Mouse (Mus musculus) right cerebral cortex, postnatal 4 days (tissue): ENCODE measurements around the gene Metap2.

Experiments
- DNase-seq: peaks from one replicate; pipeline ENCODE4 v3.0.0-alpha.2; 2022

Metap2 gene

GRCm38 (mm10) chr10:93897043-93897646 lies at the start of gene Metap2:
TSS of gene Metap2 (minus strand) at chr10:93897093.
- DNase-seq: no peak

GRCm38 (mm10) chr10:93945843-93946499 lies 49.1 kb upstream of the Metap2 start:
- DNase-seq: no peak

- no peak for DNase-seq
Measured at GRCm38 (mm10) chr10:93945364-93945763, 48.5 kb upstream of the Metap2 start.

GRCm38 (mm10) chr10:93944241-93944640 lies 47.3 kb upstream of the Metap2 start:
- no peak for DNase-seq

GRCm38 (mm10) chr10:93940279-93940678 lies 43.4 kb upstream of the Metap2 start:
- DNase-seq: no peak

- DNase-seq: no peak
Measured at GRCm38 (mm10) chr10:93939676-93940075, 42.8 kb upstream of the Metap2 start.

GRCm38 (mm10) chr10:93938844-93939271 lies 42.0 kb upstream of the Metap2 start:
- no peak for DNase-seq

- DNase-seq: peak; percentile 13
Measured at GRCm38 (mm10) chr10:93933980-93934379, 37.1 kb upstream of the Metap2 start.

GRCm38 (mm10) chr10:93932861-93933260 lies 36.0 kb upstream of the Metap2 start:
- DNase-seq: no peak

GRCm38 (mm10) chr10:93932020-93932419 lies 35.1 kb upstream of the Metap2 start:
- DNase-seq: no peak

GRCm38 (mm10) chr10:93931431-93931830 lies 34.5 kb upstream of the Metap2 start:
- no peak for DNase-seq

- no peak for DNase-seq
Measured at GRCm38 (mm10) chr10:93930236-93930824, 33.4 kb upstream of the Metap2 start.

GRCm38 (mm10) chr10:93924666-93925065 lies 27.8 kb upstream of the Metap2 start:
- no peak for DNase-seq

- DNase-seq: no peak
Measured at GRCm38 (mm10) chr10:93921160-93921559, 24.3 kb upstream of the Metap2 start.

- peak; percentile 13 for DNase-seq
Measured at GRCm38 (mm10) chr10:93919227-93919626, 22.3 kb upstream of the Metap2 start.

- DNase-seq: peak; percentile 11
Measured at GRCm38 (mm10) chr10:93918701-93919100, 21.8 kb upstream of the Metap2 start.

GRCm38 (mm10) chr10:93918087-93918486 lies 21.2 kb upstream of the Metap2 start:
- no peak for DNase-seq

GRCm38 (mm10) chr10:93916778-93917177 lies 19.9 kb upstream of the Metap2 start:
- no peak for DNase-seq

- DNase-seq: no peak
Measured at GRCm38 (mm10) chr10:93915531-93916275, 18.8 kb upstream of the Metap2 start.

GRCm38 (mm10) chr10:93913525-93913924 lies 16.6 kb upstream of the Metap2 start:
- DNase-seq: no peak

GRCm38 (mm10) chr10:93912917-93913316 lies 16.0 kb upstream of the Metap2 start:
- no peak for DNase-seq

- DNase-seq: no peak
Measured at GRCm38 (mm10) chr10:93912136-93912855, 15.4 kb upstream of the Metap2 start.

- DNase-seq: no peak
Measured at GRCm38 (mm10) chr10:93911326-93911725, 14.4 kb upstream of the Metap2 start.
